Mouse (Mus musculus) lung, adult 2 months (tissue): ENCODE data around the gene Slc25a47. TPM values are rescaled to one million over a fixed set of nuclear protein-coding genes. Genes with fewer than 3 reads are reported as not detected.

Experiments
- DNase-seq: peaks from one replicate; pipeline ENCODE4 v3.0.0; 2022
- H3K4me1 ChIP-seq: fragments of 200-500 bp; 2 replicates; pipeline ENCODE4 v1.6.1; 2011; ENCODE audit warnings: low read length; ENCODE audit not compliant: control insufficient read depth, insufficient read depth
- H3K4me3 ChIP-seq: fragments of 200-500 bp; replicated peaks from 2 replicates; pipeline ENCODE3; 2011; ENCODE audit warnings: low read depth, mild to moderate bottlenecking, control low read depth, low read length; ENCODE audit errors: extremely low read depth
- CTCF ChIP-seq: fragments of 200-500 bp; IDR thresholded peaks from 2 replicates; pipeline ENCODE4 v1.5.1; 2011; ENCODE audit warnings: mild to moderate bottlenecking, low read length, control low read depth; ENCODE audit not compliant: insufficient read depth
- POLR2A ChIP-seq: fragments of 200-500 bp; IDR thresholded peaks from 2 replicates; pipeline ENCODE4 v1.6.1; 2011; ENCODE audit warnings: low read depth, mild to moderate bottlenecking, control low read depth, low read length, borderline replicate concordance; ENCODE audit errors: extremely low read depth
- WGBS: fragments of 180-500 bp; shearing (Covaris S2); methylation state at CpG from one replicate; pipeline ENCODE4 v1.1.7; 2018; 5-methylcytosine and 5-hydroxymethylcytosine counted together
- polyA plus RNA-seq: library from polyadenylated mRNA; depleted of rRNA; stranded (reverse); fragments of >200 nt; gene quantifications from 2 replicates; pipeline ENCODE4 v1.2.3, GENCODE M21; 2012

Slc25a47 gene
- polyA plus RNA-seq, 1 experiment, result 13.7 TPM

- no peak for TF ChIP-seq POLR2A
- no peak for TF ChIP-seq CTCF
- WGBS, result 83% methylated on average over 5 of the region's 5 CpGs
- DNase-seq, result no peak
- H3K4me3 ChIP-seq, result no peak overlapping the region
- H3K4me1 ChIP-seq, result 0 out of 2 replicates have a peak, but pooled peaks cover 2% of the 10 kb centered on the region
These were observed 44.8 kb downstream of the Slc25a47 start for GRCm38 (mm10) chr12:108880606-108881005.

DNA sequence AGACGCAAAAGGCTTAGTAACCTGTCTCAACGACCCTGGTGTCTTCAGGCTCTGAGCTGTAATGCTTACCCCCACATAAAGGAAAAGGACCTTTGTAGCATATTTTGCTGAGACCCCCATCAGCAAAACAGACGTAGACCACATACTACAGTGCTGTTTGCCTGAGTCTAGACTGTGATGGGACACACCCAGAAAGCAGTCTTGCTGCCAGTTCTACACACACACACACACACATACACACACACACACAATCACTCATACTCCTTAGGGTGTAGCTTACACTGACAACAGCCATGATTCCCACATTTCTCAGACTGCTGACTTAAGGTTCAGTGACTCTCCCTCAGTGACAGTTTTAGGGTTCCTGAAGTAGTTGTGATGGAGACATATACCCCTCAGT, 45.3 kb downstream of the Slc25a47 start:
- DNase-seq, result no peak

DNA sequence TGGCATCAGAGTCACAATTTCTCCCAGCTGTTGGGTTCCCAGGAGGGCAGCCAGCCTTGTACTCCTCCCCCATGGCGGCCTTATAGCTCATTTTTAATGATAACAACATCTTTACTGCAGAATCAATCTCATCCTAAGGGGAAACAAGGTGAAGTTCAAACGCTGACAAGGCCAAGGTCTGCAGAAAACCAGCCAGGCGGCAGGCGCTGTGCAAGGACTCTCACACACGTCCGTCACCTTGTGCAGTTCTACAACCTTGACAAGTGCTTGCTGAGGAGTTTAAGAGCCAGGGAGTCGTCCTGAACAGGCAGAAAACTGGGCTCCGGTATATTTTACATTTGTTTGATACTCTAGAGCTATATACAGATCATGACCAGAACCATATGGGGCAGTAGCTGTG, 46.9 kb downstream of the Slc25a47 start:
- 83% methylated on average over 8 of the region's 8 CpGs for WGBS
- no peak for DNase-seq
- no peak overlapping the region for H3K4me3 ChIP-seq
- TF ChIP-seq POLR2A, result no peak
- no peak for TF ChIP-seq CTCF
- H3K4me1 ChIP-seq, result peaks cover 15% of the 10 kb centered on the region

More for the DNA sequence above, 45.3 kb downstream of the Slc25a47 start:
- peaks cover 6% of the 10 kb centered on the region for H3K4me1 ChIP-seq
- no peak for TF ChIP-seq POLR2A
- TF ChIP-seq CTCF, result no peak
- 63% methylated on average over 3 of the region's 3 CpGs for WGBS
- no peak overlapping the region for H3K4me3 ChIP-seq

DNA sequence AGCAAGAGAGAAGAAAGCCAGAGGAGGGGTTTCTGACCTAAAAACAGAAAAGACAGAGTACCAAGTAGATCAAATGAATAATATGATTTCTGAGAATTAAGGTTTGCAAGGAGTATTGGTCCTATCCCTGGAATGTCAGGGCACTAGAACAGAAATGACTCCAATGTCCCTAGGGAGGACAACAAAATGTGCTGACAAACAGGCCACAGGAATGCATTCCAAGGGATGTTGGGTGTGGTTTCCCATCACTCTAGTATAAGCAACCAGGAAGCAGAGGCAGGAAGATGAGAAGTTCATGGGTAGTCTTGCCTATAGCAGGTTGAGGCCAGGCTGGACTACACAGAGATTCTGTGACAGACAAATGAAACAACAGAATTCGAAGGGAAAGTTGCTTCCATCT, 50.1 kb downstream of the Slc25a47 start:
- DNase-seq, result no peak
- 67% methylated on average over 1 of the region's 1 CpGs for WGBS
- Histone ChIP-seq H3K4me1 (peaks cover 32% of the 10 kb centered on the region), H3K4me3 (no peak overlapping the region)
- TF ChIP-seq POLR2A (no peak), CTCF (no peak)

DNA sequence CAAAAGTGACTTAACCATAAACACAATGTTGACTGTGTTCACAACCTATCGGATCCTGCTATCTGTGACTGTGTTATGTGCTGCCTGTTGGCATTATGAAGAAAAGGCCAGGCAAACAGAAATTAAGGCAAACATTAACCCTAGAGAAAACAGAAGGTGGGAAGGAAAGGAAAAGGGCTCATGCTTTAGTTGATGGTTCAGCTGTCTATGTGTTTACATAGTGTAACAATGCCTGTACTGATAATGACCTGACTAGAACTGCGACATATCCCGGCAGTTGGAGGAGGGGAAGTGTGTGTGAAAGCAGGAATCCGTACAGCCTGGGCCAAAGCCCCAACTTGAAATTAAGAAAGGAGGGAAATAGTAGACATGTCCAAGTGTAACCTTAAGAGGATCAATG, 51.2 kb downstream of the Slc25a47 start:
- no peak for DNase-seq
- Histone ChIP-seq H3K4me3 (no peak overlapping the region), H3K4me1 (peaks cover 35% of the 10 kb centered on the region)
- no peak for TF ChIP-seq CTCF
- 45% methylated on average over 4 of the region's 4 CpGs for WGBS

DNA sequence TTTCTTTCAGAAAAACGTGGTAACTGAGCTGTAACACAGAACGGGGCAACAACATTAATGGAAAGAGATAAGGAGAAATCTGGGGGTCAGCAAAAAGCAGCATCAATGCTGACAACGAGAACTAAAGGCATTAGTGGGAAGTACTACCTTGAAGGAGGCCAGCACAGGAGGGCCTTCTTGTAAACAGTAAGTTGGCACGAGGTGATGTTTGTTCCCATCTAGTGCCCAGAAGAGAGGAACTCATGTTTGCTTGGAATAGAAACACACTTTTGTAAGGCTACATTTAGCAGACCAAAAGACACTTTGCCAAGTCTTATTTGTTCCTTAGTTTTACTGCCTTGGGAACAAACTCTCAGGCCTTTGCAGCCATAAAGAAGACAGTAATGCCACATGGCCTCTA, 52.8 kb downstream of the Slc25a47 start:
- Histone ChIP-seq H3K4me3 (no peak overlapping the region), H3K4me1 (peaks cover 35% of the 10 kb centered on the region)
- 23% methylated on average over 4 of the region's 4 CpGs for WGBS
- TF ChIP-seq POLR2A (no peak), CTCF (no peak)
- DNase-seq, result peak; percentile 32

GRCm38 (mm10) chr12:108892989-108893714, 57.3 kb downstream of the Slc25a47 start, which contains the start of gene Wdr25:
TSS of gene Wdr25 (plus strand) at chr12:108893631.
- Histone ChIP-seq H3K4me3 (peak within 1 kb of the TSS; percentile 90), H3K4me1 (peaks cover 22% of the 10 kb centered on the region)
- WGBS, result 8% methylated on average over 12 of the region's 12 CpGs
- peak; percentile 30 for DNase-seq
- TF ChIP-seq CTCF (no peak), POLR2A (peak; percentile 53; the same call in 1 of the 2 replicates)

- TF ChIP-seq CTCF (no peak), POLR2A (peak; percentile 71; the same call in 1 of the 2 replicates)
- peak within 1 kb of the TSS; percentile 90 for H3K4me3 ChIP-seq
- DNase-seq, result peak; percentile 95
- WGBS, result 1% methylated on average over 58 of the region's 58 CpGs
- peaks cover 17% of the 10 kb centered on the region for H3K4me1 ChIP-seq
These were observed 58.0 kb downstream of the Slc25a47 start, which contains the start of gene Wars for GRCm38 (mm10) chr12:108893715-108894431. TSS of gene Wars (minus strand) at chr12:108894174.

GRCm38 (mm10) chr12:108894432-108894816, 58.6 kb downstream of the Slc25a47 start:
- no peak for TF ChIP-seq CTCF
- no peak for TF ChIP-seq POLR2A
- Histone ChIP-seq H3K4me1 (peaks cover 13% of the 10 kb centered on the region), H3K4me3 (peak overlapping the region; percentile 90)
- no peak for DNase-seq
- WGBS, result 1% methylated on average over 7 of the region's 7 CpGs

- no peak for DNase-seq
- TF ChIP-seq POLR2A (no peak), CTCF (peak; percentile 69)
- 49% methylated on average over 3 of the region's 3 CpGs for WGBS
These were observed 60.2 kb downstream of the Slc25a47 start for GRCm38 (mm10) chr12:108896006-108896405.

More at GRCm38 (mm10) chr12:108896006-108896405, 60.2 kb downstream of the Slc25a47 start:
- no peak overlapping the region for H3K4me3 ChIP-seq
- peaks cover 6% of the 10 kb centered on the region for H3K4me1 ChIP-seq
